Comparison of ENCODE assay signal across 14 mouse cellular contexts in the genomic region with DNA sequence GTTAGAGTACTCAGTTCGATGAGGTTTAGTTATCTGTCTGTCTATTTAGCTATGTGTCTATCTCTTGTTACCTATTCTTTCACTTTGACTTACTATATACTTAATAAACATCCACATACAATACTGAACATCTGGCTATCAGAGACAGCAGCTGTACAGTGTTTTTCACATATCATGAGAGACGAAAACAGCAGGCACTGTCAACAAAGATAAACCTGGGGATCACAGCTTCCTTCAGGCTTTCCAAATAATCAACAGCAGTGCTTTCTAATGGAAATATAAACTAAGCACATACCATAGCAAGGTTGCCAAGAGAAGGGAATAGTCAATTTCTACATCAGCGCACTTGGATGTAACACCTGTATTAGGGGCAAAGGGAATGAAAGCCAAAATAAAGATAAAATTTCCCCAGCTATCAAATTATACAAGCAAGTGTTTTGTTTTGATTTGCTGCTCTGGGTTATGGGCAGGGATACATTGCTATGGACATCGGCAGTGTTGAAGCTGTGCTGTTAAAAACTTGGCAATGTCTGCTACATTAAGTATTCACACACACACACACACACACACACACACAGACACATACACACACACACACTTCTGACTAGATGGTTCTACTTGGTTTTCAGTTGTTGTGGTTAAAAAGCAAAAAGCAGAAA.
"Had no signal": no experiment of that assay in that cellular context is flagged by ENCODE, and none has a peak within 500 bp of the region (broad histone marks: within the 10 kb centered on the region; RNA-seq: fewer than 3 reads in every experiment).

No protein-coding gene starts in this region.

- H3K27me3 ChIP-seq: kidney, embryonic 15.5 days; megakaryocyte, embryonic 14.5 days; midbrain, embryonic 12.5 days; neural tube, embryonic 15.5 days had no signal

- H3K9ac ChIP-seq: hindbrain, embryonic 14.5 days; kidney, embryonic 15.5 days; limb, embryonic 12.5 days; midbrain, embryonic 12.5 days; neural tube, embryonic 15.5 days had no signal

- H3K4me2 ChIP-seq: hindbrain, embryonic 14.5 days; kidney, embryonic 15.5 days; limb, embryonic 12.5 days; midbrain, embryonic 12.5 days; neural tube, embryonic 15.5 days had no signal

- H3K4me3 ChIP-seq: kidney, embryonic 15.5 days; limb, embryonic 12.5 days; megakaryocyte, embryonic 14.5 days; midbrain, embryonic 12.5 days; neural tube, embryonic 15.5 days had no signal

- DNase-seq: kidney, adult 2 months; kidney, postnatal 25 days; layer of hippocampus, postnatal 36 days; lung, postnatal 4 days; right cerebral cortex, adult 18-20 months; right cerebral cortex, postnatal 25 days; thymus, postnatal 36 days had no signal

- H3K27ac ChIP-seq: hindbrain, embryonic 14.5 days; kidney, embryonic 15.5 days; limb, embryonic 12.5 days; midbrain, embryonic 12.5 days; neural tube, embryonic 15.5 days had no signal

- H3K4me1 ChIP-seq: midbrain, embryonic 12.5 days; neural tube, embryonic 15.5 days had no signal

- H3K36me3 ChIP-seq: kidney, embryonic 15.5 days; limb, embryonic 12.5 days; midbrain, embryonic 12.5 days; neural tube, embryonic 15.5 days had no signal

- ATAC-seq: intestine, embryonic 16.5 days had no signal

- H3K9me3 ChIP-seq: kidney, embryonic 15.5 days; limb, embryonic 12.5 days; megakaryocyte, embryonic 14.5 days; midbrain, embryonic 12.5 days; neural tube, embryonic 15.5 days had no signal
